Mouse (Mus musculus) heart, adult 2 months (tissue): ENCODE measurements at regions not wholly inside any gene's neighbourhood (a gene's known extent, or its start where the extent isn't known, plus 50 kb on each side); places are given as distances from the start of the nearest gene placed in this dataset.

Source experiments
- DNase-seq, 2 experiments: peaks; one replicate each; pipeline ENCODE4 v3.0.0; 2021
- H3K27ac ChIP-seq: fragments of 200-600 bp; 2 replicates; pipeline ENCODE4 v1.8.1; 2022
- H3K27me3 ChIP-seq: fragments of 200-500 bp; 2 replicates; pipeline ENCODE4 v1.6.1; 2012; ENCODE audit warnings: mild to moderate bottlenecking, low read length, inconsistent platforms, mixed read lengths; ENCODE audit not compliant: control insufficient read depth, insufficient read depth
- H3K36me3 ChIP-seq: fragments of 200-500 bp; 2 replicates; pipeline ENCODE4 v1.6.1; 2012; ENCODE audit warnings: low read length, inconsistent platforms; ENCODE audit not compliant: control insufficient read depth, insufficient read depth
- H3K4me1 ChIP-seq: fragments of 200-500 bp; 2 replicates; pipeline ENCODE4 v1.6.1; 2011; ENCODE audit warnings: low read length; ENCODE audit not compliant: control insufficient read depth, insufficient read depth
- H3K4me3 ChIP-seq: fragments of 200-600 bp; 2 replicates; pipeline ENCODE4 v1.8.1; 2022
- H3K79me2 ChIP-seq: fragments of 200-500 bp; replicated peaks from 2 replicates; pipeline ENCODE4 v1.6.1; 2012; ENCODE audit warnings: mild to moderate bottlenecking, inconsistent platforms, low read length, moderate library complexity, mixed read lengths; ENCODE audit not compliant: control insufficient read depth, insufficient read depth
- H3K9ac ChIP-seq: fragments of 200-500 bp; 2 replicates; pipeline ENCODE4 v1.6.1; 2012; ENCODE audit warnings: low read depth, mild to moderate bottlenecking, control low read depth, inconsistent platforms, low read length, mixed read lengths
- CTCF ChIP-seq: fragments of 200-600 bp; IDR thresholded peaks from 2 replicates; pipeline ENCODE4 v1.8.1; 2022; ENCODE audit warnings: antibody characterized with exemption, mild to moderate bottlenecking, moderate library complexity
- EP300 ChIP-seq: fragments of 200-500 bp; IDR thresholded peaks from 2 replicates; pipeline ENCODE4 v1.6.1; 2011; ENCODE audit warnings: low read depth, low read length, control low read depth; ENCODE audit not compliant: insufficient read depth
- POLR2A ChIP-seq: fragments of 200-500 bp; IDR thresholded peaks from 2 replicates; pipeline ENCODE4 v1.6.1; 2011; ENCODE audit warnings: mild to moderate bottlenecking, low read depth, low read length, control low read depth; ENCODE audit not compliant: insufficient read depth
- WGBS: fragments of 180-500 bp; shearing (Covaris S2); methylation state at CpG from one replicate; pipeline ENCODE4 v1.1.7; 2018; 5-methylcytosine and 5-hydroxymethylcytosine counted together
- intact Hi-C: fragments of 180-260 bp; cut with DNase I; formaldehyde crosslinking; loops from one replicate; pipeline ENCODE4 v1.15.1; 2025

DNA sequence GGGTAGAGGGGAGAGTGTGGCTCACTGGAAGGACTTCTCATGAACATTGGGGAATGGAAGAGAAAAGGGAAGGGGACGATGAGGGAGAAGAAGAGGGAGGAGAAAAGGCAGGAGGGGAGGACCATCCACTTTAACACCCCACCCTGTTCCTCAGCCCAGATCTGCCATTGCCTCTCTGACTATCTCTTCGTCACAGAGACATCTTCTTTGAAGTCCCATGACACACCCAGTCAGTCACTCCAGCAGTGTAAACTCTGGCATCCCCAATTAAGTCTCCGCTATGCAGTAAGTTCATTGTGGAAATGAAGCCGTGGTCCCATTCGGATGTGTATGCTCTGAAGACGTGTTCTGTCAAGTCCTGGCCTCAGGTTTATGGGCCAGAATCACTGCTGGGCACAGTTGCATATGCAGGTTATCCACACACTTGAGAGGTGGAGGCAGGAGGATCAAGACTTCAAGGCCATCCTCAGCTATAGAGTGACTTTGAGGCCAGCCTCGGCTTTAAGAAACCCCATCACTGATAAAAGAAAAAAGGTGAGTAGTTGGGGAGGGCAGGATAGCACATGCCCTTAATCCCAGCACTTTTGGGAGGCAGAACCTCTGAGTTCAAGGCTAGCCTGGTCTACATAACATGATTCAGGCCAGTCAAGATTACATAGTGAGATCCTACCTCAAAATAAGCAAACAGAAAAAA is 141.0 kb upstream of the Med13l start:
- no peak for DNase-seq
- Histone ChIP-seq H3K36me3 (no peaks in the 10 kb centered on the region), H3K27me3 (no peaks in the 10 kb centered on the region), H3K4me3 (no peak overlapping the region), H3K4me1 (peaks cover 3% of the 10 kb centered on the region; the same call in 1 of the 2 replicates), H3K79me2 (no peaks in the 10 kb centered on the region), H3K9ac (no peak overlapping the region), H3K27ac (no peak overlapping the region)
- TF ChIP-seq CTCF (no peak), EP300 (no peak)
- WGBS, result 90% methylated on average over 7 of the region's 7 CpGs
- intact Hi-C loops, result no loop called here

DNA sequence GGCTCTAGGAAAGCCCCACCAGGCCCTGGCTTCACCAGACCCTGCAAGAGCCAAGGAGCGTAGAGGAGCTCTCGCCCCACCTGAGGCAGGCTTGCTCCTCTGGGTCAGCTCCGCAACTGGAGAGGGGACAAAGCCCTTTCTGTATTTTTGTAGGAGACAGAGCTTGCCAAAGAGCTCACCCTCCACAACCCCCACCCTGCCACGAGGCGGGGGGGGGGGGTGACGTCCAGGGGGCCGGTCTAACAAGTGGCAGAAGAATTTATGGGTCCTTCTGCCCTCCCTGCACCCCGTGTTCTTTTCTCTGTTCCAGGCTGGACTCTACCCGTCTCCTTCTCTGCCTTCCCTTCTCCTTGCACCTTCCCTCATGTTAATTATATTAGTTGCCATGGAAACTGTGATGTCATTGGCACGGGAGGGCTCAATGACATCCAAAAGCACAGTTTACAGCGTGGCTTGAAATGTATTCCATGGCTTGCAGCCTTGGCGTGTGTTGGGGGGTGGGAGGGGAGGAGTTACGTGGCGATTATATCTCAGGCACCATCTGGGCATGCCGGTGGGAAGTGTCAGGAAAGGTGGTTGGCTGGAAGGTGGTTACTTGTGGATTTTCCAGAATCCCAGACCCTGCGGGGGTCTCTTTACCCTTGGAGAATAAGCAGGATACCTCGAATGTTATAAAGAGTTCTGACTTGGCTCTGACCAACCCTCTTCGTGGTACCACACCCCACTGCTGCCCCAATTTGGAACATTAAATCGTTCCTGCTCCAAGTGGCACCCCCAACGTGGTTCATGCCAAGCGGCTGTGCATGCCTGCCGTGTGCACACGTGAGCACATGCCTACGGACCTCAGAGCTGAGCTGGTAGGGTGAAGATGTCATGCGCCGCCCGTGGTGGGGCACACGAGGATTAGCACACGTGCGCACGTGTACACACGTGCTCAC is 138.3 kb upstream of the Med13l start:
- Histone ChIP-seq H3K4me3 (no peak overlapping the region), H3K4me1 (peaks cover 8% of the 10 kb centered on the region), H3K36me3 (no peaks in the 10 kb centered on the region), H3K79me2 (no peaks in the 10 kb centered on the region), H3K27me3 (no peaks in the 10 kb centered on the region), H3K27ac (no peak overlapping the region), H3K9ac (no peak overlapping the region)
- intact Hi-C loops, result no loop called here
- TF ChIP-seq EP300, result no peak
- no peak for TF ChIP-seq CTCF
- TF ChIP-seq POLR2A, result no peak
- DNase-seq, result no peak
- 57% methylated on average over 32 of the region's 32 CpGs for WGBS

DNA sequence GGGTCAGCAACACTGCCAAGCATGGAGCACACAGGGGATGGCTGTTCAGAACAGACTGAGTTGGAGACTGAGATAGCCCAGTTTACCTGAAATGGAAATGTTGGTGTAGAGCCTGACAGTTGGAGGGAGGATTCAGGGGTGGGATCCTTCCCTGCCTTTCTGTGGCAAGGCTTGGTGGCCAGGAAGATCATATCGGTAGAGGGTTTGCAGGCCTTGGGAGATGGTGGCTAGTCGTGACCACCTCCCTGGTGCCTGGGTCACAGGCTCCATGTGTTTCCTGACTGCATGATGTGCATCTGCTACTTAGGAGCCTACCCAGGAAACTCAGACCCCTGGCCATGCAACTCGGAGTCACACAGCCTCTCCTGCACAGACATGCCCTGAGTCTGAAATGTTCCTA is 136.3 kb upstream of the Med13l start:
- H3K9ac ChIP-seq, result no peak overlapping the region
- H3K27me3 ChIP-seq, result no peaks in the 10 kb centered on the region

DNA sequence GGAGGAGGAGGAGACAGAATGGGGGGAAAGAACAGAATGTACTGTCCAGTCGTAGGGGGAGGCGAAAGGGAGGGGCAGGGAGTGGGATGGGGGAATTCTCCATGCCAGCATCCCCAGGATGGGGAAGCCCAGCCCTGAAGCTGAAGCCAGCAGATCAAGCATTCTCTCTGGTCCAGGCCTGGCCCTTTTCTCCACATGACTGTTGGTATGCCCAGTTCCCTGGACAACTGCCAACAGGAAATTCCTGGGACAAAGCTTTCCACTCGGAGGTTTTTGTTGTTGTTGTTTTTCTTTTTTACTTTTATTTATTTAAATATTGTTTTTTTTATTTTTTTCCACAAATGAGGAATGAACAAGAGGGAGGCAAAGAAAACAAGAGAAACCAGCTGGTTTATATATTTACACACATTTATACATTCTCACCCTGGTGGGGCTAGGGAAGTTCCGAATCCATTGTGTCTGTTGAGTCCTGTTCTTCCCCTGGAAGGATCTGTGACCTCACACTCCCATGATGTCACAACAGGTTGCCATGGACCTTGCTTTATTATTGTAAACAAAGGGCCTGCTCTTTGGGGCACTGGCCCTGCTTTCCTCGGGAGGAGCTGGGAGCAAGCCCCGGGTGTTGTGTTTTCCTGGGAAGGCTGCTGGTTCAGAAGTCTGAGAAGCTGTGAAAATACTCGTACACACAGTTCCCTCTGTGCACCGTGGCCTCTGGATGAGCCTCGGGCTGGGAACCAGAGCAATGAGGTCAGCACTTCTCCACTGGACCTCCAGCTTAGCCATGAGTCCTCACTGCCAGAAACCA is 135.5 kb upstream of the Med13l start:
- 21% methylated on average over 8 of the region's 9 CpGs for WGBS
- TF ChIP-seq EP300 (peak; percentile 86), CTCF (no peak)
- no peak overlapping the region for H3K4me3 ChIP-seq

More for the DNA sequence above, 136.3 kb upstream of the Med13l start:
- TF ChIP-seq CTCF, result no peak
- H3K4me3 ChIP-seq, result no peak overlapping the region
- WGBS, result 80% methylated on average over 3 of the region's 3 CpGs
- H3K4me1 ChIP-seq, result peaks cover 8% of the 10 kb centered on the region
- DNase-seq, result no peak
- H3K27ac ChIP-seq, result peak overlapping the region; percentile 40
- intact Hi-C loops, result loop anchor here (2.0 kb wide), 1 partner anchor 89 kb away; no protein-coding TSS in a partner anchor
- no peaks in the 10 kb centered on the region for H3K36me3 ChIP-seq
- H3K79me2 ChIP-seq, result no peaks in the 10 kb centered on the region

DNA sequence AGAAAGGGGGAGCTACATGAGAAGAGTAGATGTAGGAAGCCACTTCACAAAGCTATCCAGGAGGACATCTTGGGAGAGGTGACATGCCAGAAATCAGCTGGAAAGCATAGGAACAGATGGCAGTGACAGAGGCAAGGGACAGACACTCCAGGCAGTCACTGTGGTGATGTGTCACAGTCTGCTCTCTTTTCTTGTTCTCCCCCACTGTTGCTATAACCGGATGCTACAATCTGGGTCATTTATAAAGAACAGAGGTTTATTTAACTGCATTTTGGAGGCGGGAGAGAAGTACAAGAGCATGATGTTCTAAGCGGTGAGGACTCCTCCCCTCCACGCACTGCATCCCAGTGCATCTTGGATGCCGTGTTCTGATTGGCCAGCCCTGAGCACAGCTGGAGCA is 133.8 kb upstream of the Med13l start:
- H3K4me1 ChIP-seq, result peaks cover 8% of the 10 kb centered on the region
- no peaks in the 10 kb centered on the region for H3K27me3 ChIP-seq
- H3K36me3 ChIP-seq, result no peaks in the 10 kb centered on the region
- no peak overlapping the region for H3K4me3 ChIP-seq
- intact Hi-C loops, result loop anchor here (5.0 kb wide), 1 partner anchor 94 kb away; no protein-coding TSS in a partner anchor
- H3K27ac ChIP-seq, result no peak overlapping the region
- TF ChIP-seq EP300 (no peak), CTCF (no peak), POLR2A (no peak)
- H3K79me2 ChIP-seq, result no peaks in the 10 kb centered on the region
- 69% methylated on average over 5 of the region's 5 CpGs for WGBS
- no peak for DNase-seq
- no peak overlapping the region for H3K9ac ChIP-seq

More for the DNA sequence above, 135.5 kb upstream of the Med13l start:
- DNase-seq, result peak; percentile 71 to 79
- H3K36me3 ChIP-seq, result no peaks in the 10 kb centered on the region
- no peaks in the 10 kb centered on the region for H3K27me3 ChIP-seq
- peak overlapping the region; percentile 48 for H3K27ac ChIP-seq
- H3K9ac ChIP-seq, result no peak overlapping the region
- intact Hi-C loops, result loop anchor here (2.0 to 5.0 kb wide), 2 partner anchors 88 to 93 kb away; no protein-coding TSS in a partner anchor
- H3K4me1 ChIP-seq, result peaks cover 8% of the 10 kb centered on the region
- H3K79me2 ChIP-seq, result no peaks in the 10 kb centered on the region
